Mouse (Mus musculus) CH12.LX (cell line): ENCODE results near the gene Zfp451. TPM values are rescaled to one million over a fixed set of nuclear protein-coding genes. Genes with fewer than 3 reads are reported as not detected.

Experiments used
- DNase-seq: peaks from one replicate; pipeline ENCODE4 v3.0.0-alpha.2; 2013; ENCODE audit errors: extremely low read depth
- H3K27ac ChIP-seq: 2 replicates; pipeline ENCODE4 v1.5.1; 2012; ENCODE audit warnings: low read depth, mild to moderate bottlenecking, control low read depth, moderate library complexity; ENCODE audit not compliant: insufficient read depth
- H3K27me3 ChIP-seq: replicated peaks from 2 replicates; pipeline ENCODE3; 2012; ENCODE audit warnings: inconsistent platforms
- H3K36me3 ChIP-seq, 2 experiments: replicated peaks in 1 of 2; 2 replicates each; pipeline versions ENCODE3 to v1.6.1; 2012; ENCODE audit warnings: inconsistent platforms in 1 of 2, low read length in 1 of 2, mild to moderate bottlenecking in 1 of 2, mixed read lengths in 1 of 2, moderate library complexity in 1 of 2; ENCODE audit not compliant: control insufficient read depth in 1 of 2, insufficient read depth in 1 of 2
- H3K4me1 ChIP-seq, 2 experiments: 2 replicates each; pipeline ENCODE4 v1.6.1; 2012; ENCODE audit warnings: inconsistent platforms in 1 of 2, moderate library complexity in 1 of 2; ENCODE audit not compliant: insufficient read depth in 2 of 2, control insufficient read depth in 1 of 2
- H3K4me2 ChIP-seq: 2 replicates; pipeline ENCODE4 v1.6.1; 2012; ENCODE audit warnings: low read depth, mild to moderate bottlenecking, control low read depth; ENCODE audit not compliant: poor library complexity, insufficient read depth, severe bottlenecking
- H3K4me3 ChIP-seq, 3 experiments: fragments of 150-350 bp in 1 of 3; sonication (generic) in 1 of 3; replicated peaks in 1 of 3; 2 replicates each; pipeline versions ENCODE3 to v1.5.1; 2011 to 2012; ENCODE audit warnings: low read depth in 2 of 3, low read length in 2 of 3, mild to moderate bottlenecking in 2 of 3, moderate library complexity in 2 of 3, control low read depth in 1 of 3, improper control_type of control experiment in 1 of 3, inconsistent platforms in 1 of 3, mixed read lengths in 1 of 3; ENCODE audit not compliant: poor library complexity in 1 of 3
- H3K79me2 ChIP-seq: replicated peaks from 2 replicates; pipeline ENCODE4 v1.6.1; 2012; ENCODE audit warnings: mild to moderate bottlenecking, moderate library complexity; ENCODE audit not compliant: control insufficient read depth, poor library complexity, insufficient read depth, severe bottlenecking; ENCODE audit errors: extremely low read depth
- H3K9ac ChIP-seq: 2 replicates; pipeline ENCODE4 v1.6.1; 2012; ENCODE audit warnings: low read depth, mild to moderate bottlenecking, control low read depth, moderate library complexity; ENCODE audit not compliant: insufficient read depth
- H3K9me3 ChIP-seq: replicated peaks from 2 replicates; pipeline ENCODE3; 2012; ENCODE audit warnings: low read length, inconsistent platforms, mixed read lengths
- CHD1 ChIP-seq: IDR thresholded peaks from 2 replicates; pipeline ENCODE4 v1.6.1; 2012; ENCODE audit warnings: low read depth, low read length, improper control_type of control experiment, inconsistent platforms
- CHD2 ChIP-seq: IDR thresholded peaks from 2 replicates; pipeline ENCODE4 v1.6.1; 2011; ENCODE audit warnings: low read length, improper control_type of control experiment
- CTCF ChIP-seq, 2 experiments: IDR thresholded peaks in 1 of 2; conservative IDR thresholded peaks in 1 of 2; 2 replicates each; pipeline ENCODE4 v1.5.1; 2011 to 2012; ENCODE audit warnings: low read depth in 2 of 2, low read length in 2 of 2, improper control_type of control experiment in 1 of 2, inconsistent platforms in 1 of 2, mild to moderate bottlenecking in 1 of 2, moderate library complexity in 1 of 2
- E2F4 ChIP-seq: IDR thresholded peaks from 2 replicates; pipeline ENCODE4 v1.6.1; 2011; ENCODE audit warnings: low read depth, low read length, improper control_type of control experiment; ENCODE audit not compliant: insufficient replicate concordance
- EP300 ChIP-seq: IDR thresholded peaks from 2 replicates; pipeline ENCODE4 v1.6.1; 2011; ENCODE audit warnings: low read length, improper control_type of control experiment
- ETS1 ChIP-seq: conservative IDR thresholded peaks from 2 replicates; pipeline ENCODE4 v1.6.1; 2012; ENCODE audit warnings: low read depth, mild to moderate bottlenecking, inconsistent platforms, low read length, improper control_type of control experiment, moderate library complexity
- IRF4 ChIP-seq: IDR thresholded peaks from 2 replicates; pipeline ENCODE4 v1.6.1; 2014; ENCODE audit warnings: low read depth, mild to moderate bottlenecking, inconsistent platforms, low read length, improper control_type of control experiment
- JUN ChIP-seq: IDR thresholded peaks from 2 replicates; pipeline ENCODE4 v1.6.1; 2011; ENCODE audit warnings: low read depth, mild to moderate bottlenecking, low read length, improper control_type of control experiment, moderate library complexity; ENCODE audit not compliant: insufficient read depth
- JUND ChIP-seq: conservative IDR thresholded peaks from 2 replicates; pipeline ENCODE4 v1.6.1; 2011; ENCODE audit warnings: low read depth, low read length, improper control_type of control experiment
- KAT2A ChIP-seq: IDR thresholded peaks from 2 replicates; pipeline ENCODE4 v1.6.1; 2012; ENCODE audit warnings: low read length, improper control_type of control experiment, inconsistent platforms; ENCODE audit not compliant: insufficient replicate concordance
- MAZ ChIP-seq: IDR thresholded peaks from 2 replicates; pipeline ENCODE4 v1.6.1; 2012; ENCODE audit warnings: low read depth, mild to moderate bottlenecking, inconsistent platforms, low read length, improper control_type of control experiment, moderate library complexity
- MEF2A ChIP-seq: IDR thresholded peaks from 2 replicates; pipeline ENCODE4 v1.6.1; 2014; ENCODE audit warnings: low read depth, mild to moderate bottlenecking, inconsistent platforms, low read length, improper control_type of control experiment, borderline replicate concordance
- MXI1 ChIP-seq: IDR thresholded peaks from 2 replicates; pipeline ENCODE4 v1.6.1; 2011; ENCODE audit warnings: mild to moderate bottlenecking, low read depth, low read length, improper control_type of control experiment
- MYC ChIP-seq: IDR thresholded peaks from 2 replicates; pipeline ENCODE4 v1.6.1; 2011; ENCODE audit warnings: low read depth, mild to moderate bottlenecking, improper control_type of control experiment, low read length
- NELFE ChIP-seq: IDR thresholded peaks from 2 replicates; pipeline ENCODE4 v1.6.1; 2011; ENCODE audit warnings: low read depth, low read length, improper control_type of control experiment
- NRF1 ChIP-seq: IDR thresholded peaks from 2 replicates; pipeline ENCODE4 v1.6.1; 2014; ENCODE audit warnings: low read depth, mild to moderate bottlenecking, inconsistent platforms, low read length, improper control_type of control experiment, moderate library complexity
- PAX5 ChIP-seq: IDR thresholded peaks from 2 replicates; pipeline ENCODE4 v1.6.1; 2012; ENCODE audit warnings: low read length, inconsistent platforms, mixed read lengths
- POLR2A ChIP-seq: IDR thresholded peaks from 2 replicates; pipeline ENCODE4 v1.6.1; 2011; ENCODE audit warnings: low read depth, mild to moderate bottlenecking, improper control_type of control experiment, low read length
- POLR2AphosphoS2 ChIP-seq: IDR thresholded peaks from 2 replicates; pipeline ENCODE4 v1.6.1; 2011; ENCODE audit warnings: low read depth, low read length, improper control_type of control experiment
- RAD21 ChIP-seq: IDR thresholded peaks from 2 replicates; pipeline ENCODE4 v1.6.1; 2011; ENCODE audit warnings: low read depth, mild to moderate bottlenecking, low read length, improper control_type of control experiment, moderate library complexity
- RCOR1 ChIP-seq: conservative IDR thresholded peaks from 2 replicates; pipeline ENCODE4 v1.6.1; 2012; ENCODE audit warnings: low read depth, mild to moderate bottlenecking, inconsistent platforms, low read length, improper control_type of control experiment
- TBP ChIP-seq: conservative IDR thresholded peaks from 2 replicates; pipeline ENCODE4 v1.6.1; 2011; ENCODE audit warnings: low read depth, low read length, improper control_type of control experiment
- TCF12 ChIP-seq: IDR thresholded peaks from 2 replicates; pipeline ENCODE4 v1.6.1; 2014; ENCODE audit warnings: low read depth, mild to moderate bottlenecking, inconsistent platforms, low read length, improper control_type of control experiment
- UBTF ChIP-seq: IDR thresholded peaks from 2 replicates; pipeline ENCODE4 v1.6.1; 2012; ENCODE audit warnings: low read depth, mild to moderate bottlenecking, inconsistent platforms, low read length, improper control_type of control experiment, moderate library complexity
- USF1 ChIP-seq: IDR thresholded peaks from 2 replicates; pipeline ENCODE4 v1.6.1; 2014; ENCODE audit warnings: low read depth, mild to moderate bottlenecking, inconsistent platforms, low read length, improper control_type of control experiment
- USF2 ChIP-seq: conservative IDR thresholded peaks from 2 replicates; pipeline ENCODE4 v1.6.1; 2011; ENCODE audit warnings: low read depth, low read length, improper control_type of control experiment
- ZC3H11A ChIP-seq: IDR thresholded peaks from 2 replicates; pipeline ENCODE4 v1.6.1; 2012; ENCODE audit warnings: low read depth, mild to moderate bottlenecking, inconsistent platforms, low read length, improper control_type of control experiment
- ZKSCAN1 ChIP-seq: IDR thresholded peaks from 2 replicates; pipeline ENCODE4 v1.6.1; 2012; ENCODE audit warnings: low read depth, inconsistent platforms, low read length, improper control_type of control experiment, borderline replicate concordance
- ZMIZ1 ChIP-seq: IDR thresholded peaks from 2 replicates; pipeline ENCODE4 v1.6.1; 2012; ENCODE audit warnings: low read depth, mild to moderate bottlenecking, inconsistent platforms, low read length, improper control_type of control experiment
- ZNF384 ChIP-seq: IDR thresholded peaks from 2 replicates; pipeline ENCODE4 v1.6.1; 2012; ENCODE audit warnings: low read depth, low read length, improper control_type of control experiment, inconsistent platforms
- dilution Hi-C: fragments of 300-500 bp; cut with MboI; formaldehyde crosslinking; loops from 2 replicates; pipeline ENCODE4 v1.14.3; 2020; ENCODE audit warnings: low sequenced_read_pairs; ENCODE audit not compliant: extremely low pct_unique_long_range_greater_than_20kb, extremely low pct_ligation_motif_present
- in situ Hi-C: fragments of 300-500 bp; cut with MboI; formaldehyde crosslinking; loops from 3 replicates; pipeline ENCODE4 v1.14.3; 2019; ENCODE audit warnings: low sequenced_read_pairs, low pct_ligation_motif_present, low pct_unique_long_range_greater_than_20kb, mixed read lengths
- polyA plus RNA-seq: library from polyadenylated mRNA; unstranded; fragments of >175 nt; gene quantifications from 2 replicates; pipeline ENCODE4 v1.2.1, GENCODE M21; 2012; ENCODE audit warnings: low read depth; ENCODE audit not compliant: insufficient read length
- total RNA-seq, 2 experiments: library from RNA; depleted of rRNA; stranded (reverse); fragments of 300-350 nt in 1 of 2; fragments of >200 nt in 1 of 2; gene quantifications; 2 replicates each; pipeline ENCODE4 v1.2.3; 2012 to 2014

Zfp451 gene
- total and polyA plus RNA-seq, 3 experiments, result 13.9 to 23.0 (median 20.5) TPM

- peaks cover 40% of the 10 kb centered on the region for H3K79me2 ChIP-seq
- H3K9ac ChIP-seq, result peak within 1 kb of the TSS; percentile 82
- no peaks in the 10 kb centered on the region for H3K9me3 ChIP-seq
- TF ChIP-seq POLR2AphosphoS2, result peak; percentile 14; the same call in 1 of the 2 replicates
- TF ChIP-seq MXI1, result no peak
- no peak for TF ChIP-seq ETS1
- TF ChIP-seq TCF12, result peak; percentile 55
- no peak for TF ChIP-seq ZNF384
- TF ChIP-seq JUN, result no peak
- TF ChIP-seq MAZ, result peak; percentile 55; the same call in 1 of the 2 replicates
- 0 out of 2 replicates have a peak, but pooled peaks have one; percentile 50 for TF ChIP-seq KAT2A
- peak; percentile 62 for TF ChIP-seq NELFE
- peak; percentile 34; the same call in 1 of the 2 replicates for TF ChIP-seq NRF1
- no peak for TF ChIP-seq USF2
- TF ChIP-seq USF1, result no peak
- TF ChIP-seq TBP, result no peak
- no peak for TF ChIP-seq RCOR1
- TF ChIP-seq POLR2A, result peak; percentile 71
- 0 out of 2 replicates have a peak, but pooled peaks have one; percentile 40 for TF ChIP-seq MEF2A
- TF ChIP-seq ZKSCAN1, result no peak
- TF ChIP-seq ZMIZ1, result peak; percentile 67
- no peak for TF ChIP-seq IRF4
- no peak for TF ChIP-seq JUND
- TF ChIP-seq UBTF, result peak; percentile 72; the same call in 1 of the 2 replicates
- TF ChIP-seq E2F4, result no peak
- no peak for TF ChIP-seq ZC3H11A
- no peak for TF ChIP-seq CTCF (conservative IDR thresholded peaks at IDR 0.05 in 1 of 2, IDR thresholded peaks at IDR 0.05 in 1 of 2; ENCODE audit: low read depth in 2 of 2, low read length in 2 of 2)
- no peak for TF ChIP-seq MYC
- TF ChIP-seq PAX5, result no peak
- TF ChIP-seq CHD1, result no peak
- no peak for TF ChIP-seq CHD2
- TF ChIP-seq RAD21, result no peak
- TF ChIP-seq EP300, result no peak
- peaks cover 6 to 29% of the 10 kb centered on the region in 2 experiments for H3K4me1 ChIP-seq
- dilution Hi-C loops (no loop called here), in situ Hi-C loops (no loop called here)
- peak within 1 kb of the TSS; percentile 94 for H3K4me2 ChIP-seq
- no peaks in the 10 kb centered on the region for H3K27me3 ChIP-seq
- no peak within 1 kb of the TSS for H3K27ac ChIP-seq
- peak within 1 kb of the TSS; percentile 70 to 92 (median 89) for H3K4me3 ChIP-seq
- H3K36me3 ChIP-seq, result peaks cover 0 to 46% of the 10 kb centered on the region in 2 experiments
- peak; percentile 43 for DNase-seq
Measured at GRCm38 (mm10) chr1:33757491-33758041, 56.8 kb downstream of the Zfp451 start, which contains the start of gene Bag2. TSS of gene Bag2 (minus strand) at chr1:33757795.
